Mouse (Mus musculus): ENCODE results near the gene Pck1.

DNA sequence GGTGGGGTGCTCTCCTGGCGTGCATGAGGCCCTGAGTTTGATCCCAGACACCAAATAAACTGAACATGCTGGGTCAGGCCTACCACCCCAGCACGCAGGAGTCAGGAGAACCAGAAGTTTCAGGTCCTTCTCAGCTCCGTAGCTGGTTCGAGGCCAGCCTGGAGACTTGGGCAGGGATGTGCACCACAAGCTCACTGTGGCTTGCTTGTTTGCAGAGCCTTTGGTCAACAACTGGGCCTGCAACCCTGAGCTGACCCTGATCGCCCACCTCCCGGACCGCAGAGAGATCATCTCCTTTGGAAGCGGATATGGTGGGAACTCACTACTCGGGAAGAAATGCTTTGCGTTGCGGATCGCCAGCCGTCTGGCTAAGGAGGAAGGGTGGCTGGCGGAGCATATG is 2.1 kb downstream of the Pck1 start:
- TF ChIP-seq EP300 (IDR thresholded peaks at IDR 0.05; ENCODE audit: low read depth) (no peak), CTCF (IDR thresholded peaks at IDR 0.05; ENCODE audit: low read depth) (no peak)

Measured in liver, embryonic 14.5 days (tissue).